Mouse (Mus musculus) heart, postnatal 0 days (tissue): ENCODE measurements around the gene Dtymk.

Source experiments
- CTCF ChIP-seq: IDR thresholded peaks from 2 replicates; pipeline ENCODE4 v1.5.1; 2016; ENCODE audit warnings: antibody characterized with exemption, control low read depth, low read depth
- EP300 ChIP-seq: IDR thresholded peaks from 2 replicates; pipeline ENCODE4 v1.6.1; 2016; ENCODE audit warnings: antibody characterized with exemption, low read depth

- TF ChIP-seq CTCF (no peak), EP300 (no peak)
These were observed 53.2 kb downstream of the Dtymk start for GRCm38 (mm10) chr1:93748539-93748938.
